Mouse (Mus musculus): ENCODE results near the gene Itprid2. TPM values are rescaled to one million over a fixed set of nuclear protein-coding genes. Genes with fewer than 3 reads are reported as not detected.

The Itprid2 gene
- polyA plus RNA-seq, 1 experiment from 2014 or later, result 3.6 TPM

DNA sequence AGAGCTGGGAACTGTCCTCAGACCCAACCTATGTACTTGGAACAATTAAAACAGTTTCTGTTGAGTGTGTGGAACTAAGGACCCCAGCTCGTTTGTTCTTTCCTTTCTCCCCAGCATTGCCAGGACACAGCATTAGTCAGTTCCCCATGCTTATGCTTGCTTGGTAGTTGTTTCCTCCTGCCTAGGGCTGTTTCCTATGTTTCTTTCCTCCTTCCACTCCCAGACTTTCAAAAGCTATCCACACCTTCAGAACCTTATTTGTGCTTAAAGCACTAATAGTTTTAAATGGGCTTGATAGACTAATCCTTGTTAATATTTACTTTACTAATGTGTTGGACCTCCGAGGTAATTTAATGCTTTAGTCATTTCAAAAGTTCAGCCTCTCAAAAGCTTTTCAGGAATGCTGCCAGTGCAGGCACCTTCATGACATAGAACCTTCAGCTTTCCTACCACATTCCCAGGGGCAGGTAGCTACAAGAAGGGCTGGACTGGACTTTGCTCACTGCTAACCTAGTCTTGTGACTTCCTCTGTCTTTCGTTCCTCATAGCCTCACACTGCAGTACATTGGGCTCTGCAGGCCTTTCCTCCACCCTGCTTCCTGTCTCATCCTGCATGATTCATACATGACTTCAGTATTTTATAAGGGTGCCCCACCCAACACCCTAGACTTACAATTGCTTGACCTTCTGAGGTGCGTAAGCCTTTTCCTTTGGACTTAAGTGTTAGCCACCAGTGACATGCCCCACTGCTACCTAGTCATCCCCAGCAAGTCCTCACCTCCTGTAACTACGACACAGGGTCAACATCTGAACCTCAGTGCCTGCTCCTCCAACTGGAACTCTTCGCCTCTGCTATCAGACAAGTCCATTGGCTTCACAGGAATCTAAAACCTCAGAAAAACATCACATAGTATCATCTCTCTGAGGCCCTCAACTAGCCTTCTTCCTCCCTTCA is 16.3 kb upstream of the Itprid2 start:
- 86% methylated on average over 6 of the region's 6 CpGs for WGBS
- no peak for DNase-seq (ENCODE audit: extremely low spot score, low spot score)
- H3K27me3 ChIP-seq (ENCODE audit: poor library complexity, severe bottlenecking), result no peaks in the 10 kb centered on the region
- no peak overlapping the region for H3K27ac ChIP-seq
- no peaks in the 10 kb centered on the region for H3K4me1 ChIP-seq
- no peaks in the 10 kb centered on the region for H3K36me3 ChIP-seq (replicated peaks)
- no peak overlapping the region for H3K4me3 ChIP-seq
- no peaks in the 10 kb centered on the region for H3K9me3 ChIP-seq

GRCm38 (mm10) chr2:79623256-79623655 is 11.9 kb upstream of the Itprid2 start:
- no peak for DNase-seq (ENCODE audit: extremely low spot score, low spot score)
- WGBS, result 92% methylated on average over 4 of the region's 4 CpGs
- Histone ChIP-seq H3K4me3 (no peak overlapping the region), H3K27ac (no peak overlapping the region), H3K36me3 (replicated peaks) (no peaks in the 10 kb centered on the region), H3K27me3 (ENCODE audit: poor library complexity, severe bottlenecking) (no peaks in the 10 kb centered on the region), H3K9me3 (no peaks in the 10 kb centered on the region), H3K4me1 (no peaks in the 10 kb centered on the region)

DNA sequence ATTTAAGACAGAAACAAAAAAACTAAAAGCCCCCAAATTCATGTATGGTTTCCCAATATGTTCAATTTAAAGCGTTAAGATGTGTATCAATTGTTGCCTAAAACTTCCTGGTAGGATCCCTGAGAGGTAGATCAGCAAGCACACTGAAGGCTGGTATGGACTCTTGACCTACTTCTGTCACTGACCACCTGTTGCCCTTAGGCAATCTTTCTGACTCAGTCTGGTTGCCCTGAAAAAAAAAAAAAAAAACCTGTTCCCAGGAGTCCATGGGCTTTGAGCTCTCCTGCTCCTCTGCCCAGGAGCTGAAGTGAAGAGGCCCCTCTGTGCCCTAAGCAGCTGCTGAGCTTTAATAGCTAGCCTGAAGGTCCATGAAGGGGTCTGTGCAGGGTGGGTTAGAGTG is 7.5 kb upstream of the Itprid2 start:
- 78% methylated on average over 1 of the region's 1 CpGs for WGBS
- H3K4me1 ChIP-seq, result no peaks in the 10 kb centered on the region
- H3K27ac ChIP-seq, result no peak overlapping the region
- DNase-seq (ENCODE audit: extremely low spot score, low spot score), result no peak
- no peaks in the 10 kb centered on the region for H3K9me3 ChIP-seq
- no peaks in the 10 kb centered on the region for H3K27me3 ChIP-seq (ENCODE audit: poor library complexity, severe bottlenecking)
- H3K36me3 ChIP-seq (replicated peaks), result no peaks in the 10 kb centered on the region
- no peak overlapping the region for H3K4me3 ChIP-seq

DNA sequence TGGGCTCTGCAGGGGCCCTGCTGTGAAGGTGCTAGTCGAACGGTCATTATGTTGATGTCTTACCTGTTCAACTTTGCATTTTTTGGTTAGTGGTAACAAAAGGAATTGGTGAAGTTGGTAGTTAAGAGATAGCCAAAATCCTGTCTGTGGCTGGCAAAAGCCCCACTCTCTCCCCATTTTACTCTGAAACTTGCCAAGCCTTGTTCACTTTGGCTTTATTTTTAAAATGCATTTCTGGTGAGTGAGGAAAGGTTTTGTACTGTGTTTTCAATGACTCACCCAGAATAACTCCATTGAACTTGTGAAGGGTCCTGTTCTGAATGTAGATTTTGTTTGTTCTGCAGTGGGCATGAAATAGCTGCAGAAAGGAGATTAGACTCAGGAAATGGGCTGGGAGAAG is 4.9 kb upstream of the Itprid2 start:
- no peaks in the 10 kb centered on the region for H3K27me3 ChIP-seq (ENCODE audit: poor library complexity, severe bottlenecking)
- no peaks in the 10 kb centered on the region for H3K36me3 ChIP-seq (replicated peaks)
- 78% methylated on average over 2 of the region's 2 CpGs for WGBS
- no peak overlapping the region for H3K27ac ChIP-seq
- no peak for DNase-seq (ENCODE audit: extremely low spot score, low spot score)
- H3K4me3 ChIP-seq, result no peak overlapping the region
- no peaks in the 10 kb centered on the region for H3K9me3 ChIP-seq
- no peaks in the 10 kb centered on the region for H3K4me1 ChIP-seq

DNA sequence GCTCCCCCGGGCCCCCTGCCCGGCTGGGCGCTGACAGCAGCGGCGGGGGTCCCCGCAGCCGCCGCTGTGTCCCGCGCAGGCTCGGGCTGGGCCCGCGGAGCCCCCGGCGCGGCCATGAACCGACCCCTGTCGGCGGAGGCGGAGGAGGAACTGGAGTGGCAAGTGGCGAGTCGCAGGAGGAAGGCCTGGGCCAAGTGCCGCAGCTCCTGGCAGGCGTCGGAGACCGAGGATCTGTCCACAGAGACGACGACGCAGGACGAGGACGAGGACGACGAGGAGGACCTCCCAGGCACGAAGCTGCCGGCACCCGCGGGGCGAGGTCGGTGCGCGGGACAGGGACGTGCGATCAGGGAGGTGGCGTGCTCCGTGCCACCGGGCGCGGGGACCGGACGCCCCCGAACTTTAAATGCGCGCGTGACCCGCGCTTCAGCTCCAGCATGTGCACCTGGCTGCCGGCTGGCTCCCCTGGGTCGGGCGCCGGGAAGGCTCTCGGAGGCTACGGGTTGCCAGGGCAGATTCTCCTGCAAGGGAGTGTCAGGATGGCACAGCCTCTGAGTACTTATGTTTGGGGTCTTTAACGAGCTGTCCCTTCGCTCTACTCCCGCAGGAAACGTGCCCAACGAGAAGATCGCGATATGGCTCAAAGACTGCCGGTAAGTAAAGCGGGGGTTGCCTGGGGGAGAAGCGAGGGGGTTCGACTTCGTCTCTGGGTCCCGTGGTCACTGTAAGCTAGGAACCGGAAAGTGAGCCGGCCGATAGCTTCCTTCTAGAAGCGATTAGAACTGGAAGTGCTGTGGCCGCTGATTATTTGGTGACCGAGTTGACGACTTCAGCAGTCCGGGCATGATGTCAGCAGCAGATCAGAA is 507 bp downstream of the Itprid2 start:
- Histone ChIP-seq H3K4me3 (peak overlapping the region; percentile 80), H3K4me1 (peaks cover 4% of the 10 kb centered on the region), H3K27ac (peak overlapping the region; percentile 90), H3K27me3 (ENCODE audit: poor library complexity, severe bottlenecking) (peaks cover 17% of the 10 kb centered on the region), H3K9me3 (no peaks in the 10 kb centered on the region), H3K36me3 (replicated peaks) (no peaks in the 10 kb centered on the region)
- DNase-seq (ENCODE audit: extremely low spot score, low spot score), result peak; percentile 69
- WGBS, result under 1% methylated on average over 81 of the region's 83 CpGs

DNA sequence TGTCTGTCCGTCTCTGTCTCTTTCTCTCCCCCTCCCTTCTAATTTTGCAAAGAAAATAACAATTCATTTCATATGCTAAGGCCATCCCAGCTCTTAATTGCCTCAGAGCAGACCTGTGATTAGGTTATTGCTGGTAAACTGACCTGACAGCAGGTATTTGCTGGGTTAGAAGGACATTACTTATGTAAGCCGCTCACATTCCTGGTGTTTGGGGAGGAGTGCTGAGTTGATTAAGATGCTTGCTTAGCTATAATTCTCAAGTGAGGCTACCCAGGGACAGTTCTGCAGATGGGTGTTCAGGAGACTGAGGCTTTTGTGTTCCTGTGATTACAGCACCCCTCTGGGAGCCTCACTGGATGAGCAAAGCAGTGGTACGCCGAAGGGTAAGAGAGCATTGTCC is 3.8 kb downstream of the Itprid2 start:
- peaks cover 4% of the 10 kb centered on the region for H3K4me1 ChIP-seq
- no peaks in the 10 kb centered on the region for H3K9me3 ChIP-seq
- peaks cover 17% of the 10 kb centered on the region for H3K27me3 ChIP-seq (ENCODE audit: poor library complexity, severe bottlenecking)
- DNase-seq (ENCODE audit: extremely low spot score, low spot score), result no peak
- 55% methylated on average over 4 of the region's 4 CpGs for WGBS
- H3K36me3 ChIP-seq (replicated peaks), result peaks cover 13% of the 10 kb centered on the region
- no peak overlapping the region for H3K4me3 ChIP-seq
- H3K27ac ChIP-seq, result no peak overlapping the region

- WGBS, result 51% methylated on average over 4 of the region's 4 CpGs
- Histone ChIP-seq H3K27ac (no peak overlapping the region), H3K36me3 (replicated peaks) (peaks cover 26% of the 10 kb centered on the region), H3K27me3 (ENCODE audit: poor library complexity, severe bottlenecking) (no peaks in the 10 kb centered on the region), H3K4me1 (peaks cover 6% of the 10 kb centered on the region; the same call in 1 of the 2 replicates), H3K4me3 (no peak overlapping the region), H3K9me3 (no peaks in the 10 kb centered on the region)
- no peak for DNase-seq (ENCODE audit: extremely low spot score, low spot score)
Observed at GRCm38 (mm10) chr2:79646237-79646688, 11.1 kb downstream of the Itprid2 start.

GRCm38 (mm10) chr2:79647094-79647493 is 11.9 kb downstream of the Itprid2 start:
- Histone ChIP-seq H3K27me3 (ENCODE audit: poor library complexity, severe bottlenecking) (no peaks in the 10 kb centered on the region), H3K4me1 (peaks cover 6% of the 10 kb centered on the region; the same call in 1 of the 2 replicates), H3K9me3 (no peaks in the 10 kb centered on the region), H3K27ac (no peak overlapping the region), H3K4me3 (no peak overlapping the region), H3K36me3 (replicated peaks) (peaks cover 22% of the 10 kb centered on the region)
- 40% methylated on average over 4 of the region's 4 CpGs for whole genome bisulfite sequencing
- DNase-seq (ENCODE audit: extremely low spot score, low spot score), result no peak

GRCm38 (mm10) chr2:79647728-79648127 is 12.6 kb downstream of the Itprid2 start:
- peaks cover 6% of the 10 kb centered on the region; the same call in 1 of the 2 replicates for H3K4me1 ChIP-seq
- no peak overlapping the region for H3K4me3 ChIP-seq
- no peaks in the 10 kb centered on the region for H3K9me3 ChIP-seq
- no peak for DNase-seq (ENCODE audit: extremely low spot score, low spot score)
- 41% methylated on average over 2 of the region's 2 CpGs for WGBS
- H3K27me3 ChIP-seq (ENCODE audit: poor library complexity, severe bottlenecking), result no peaks in the 10 kb centered on the region
- H3K36me3 ChIP-seq (replicated peaks), result peaks cover 17% of the 10 kb centered on the region
- no peak overlapping the region for H3K27ac ChIP-seq

- H3K27ac ChIP-seq, result no peak overlapping the region
- no peak for DNase-seq (ENCODE audit: extremely low spot score, low spot score)
Observed at GRCm38 (mm10) chr2:79651185-79651584, 16.0 kb downstream of the Itprid2 start.

GRCm38 (mm10) chr2:79651701-79652100 is 16.5 kb downstream of the Itprid2 start:
- 90% methylated on average over 3 of the region's 3 CpGs for WGBS
- Histone ChIP-seq H3K27ac (no peak overlapping the region), H3K4me3 (no peak overlapping the region), H3K36me3 (replicated peaks) (no peaks in the 10 kb centered on the region; the same call in 1 of the 2 replicates), H3K27me3 (ENCODE audit: poor library complexity, severe bottlenecking) (no peaks in the 10 kb centered on the region), H3K9me3 (no peaks in the 10 kb centered on the region), H3K4me1 (peaks cover 6% of the 10 kb centered on the region; the same call in 1 of the 2 replicates)
- DNase-seq (ENCODE audit: extremely low spot score, low spot score), result no peak

More at GRCm38 (mm10) chr2:79651185-79651584, 16.0 kb downstream of the Itprid2 start:
- H3K4me1 ChIP-seq, result peaks cover 6% of the 10 kb centered on the region; the same call in 1 of the 2 replicates
- 88% methylated on average over 3 of the region's 3 CpGs for WGBS
- no peaks in the 10 kb centered on the region for H3K27me3 ChIP-seq (ENCODE audit: poor library complexity, severe bottlenecking)
- no peaks in the 10 kb centered on the region for H3K9me3 ChIP-seq
- no peaks in the 10 kb centered on the region; the same call in 1 of the 2 replicates for H3K36me3 ChIP-seq (replicated peaks)
- H3K4me3 ChIP-seq, result no peak overlapping the region

GRCm38 (mm10) chr2:79652502-79652901 is 17.4 kb downstream of the Itprid2 start:
- Histone ChIP-seq H3K36me3 (replicated peaks) (peaks cover 6% of the 10 kb centered on the region), H3K4me3 (no peak overlapping the region), H3K4me1 (0 out of 2 replicates have a peak, but pooled peaks cover 2% of the 10 kb centered on the region), H3K27ac (no peak overlapping the region), H3K27me3 (ENCODE audit: poor library complexity, severe bottlenecking) (no peaks in the 10 kb centered on the region), H3K9me3 (no peaks in the 10 kb centered on the region)
- no peak for DNase-seq (ENCODE audit: extremely low spot score, low spot score)
- WGBS, result 90% methylated on average over 4 of the region's 4 CpGs
